In the genomic region with DNA sequence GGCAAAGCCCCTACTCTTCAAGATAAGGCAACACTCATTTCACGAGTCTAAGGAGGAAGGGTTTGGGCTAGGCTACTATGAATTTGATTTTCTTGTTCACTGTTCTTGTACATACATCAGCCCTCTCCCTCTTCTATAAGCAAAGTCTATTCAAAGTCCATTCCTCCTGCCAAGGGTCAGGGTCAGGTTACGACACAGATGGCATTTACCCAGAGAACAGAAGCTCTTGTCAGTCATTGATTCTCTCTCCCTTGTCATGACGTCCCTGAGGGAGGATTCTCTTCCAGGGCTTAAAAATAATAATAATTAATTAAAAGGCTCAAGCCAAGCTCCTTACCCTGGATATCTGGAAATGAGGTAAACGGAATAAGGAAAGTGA, we compare ENCODE assay signal across 12 mouse cellular contexts.
DNase-seq lines count a peak whose midpoint lies in the region; ATAC-seq and TF ChIP-seq lines count a peak whose summit lies in the region.
"Had no signal": no experiment of that assay in that cellular context is flagged by ENCODE, and none has a peak within 500 bp of the region (broad histone marks: within the 10 kb centered on the region; RNA-seq: fewer than 3 reads in every experiment).

No protein-coding gene starts in this region.

- peak; percentile 45; the same call in 1 of the 2 replicates for ATAC-seq in liver, embryonic 14.5 days (ENCODE audit: insufficient read depth)
- ATAC-seq in megakaryocyte, adult 5-6 weeks (ENCODE audit: poor library complexity, severe bottlenecking) = no peak

- H3K4me3 ChIP-seq in liver, embryonic 14.5 days (ENCODE audit: insufficient read depth in 1 of 2, low read depth in 2 of 2, low read length in 2 of 2) = no peak overlapping the region
- H3K4me3 ChIP-seq: erythroblast, embryonic 14.5 days; midbrain, embryonic 10.5 days had no signal

- no peak overlapping the region for H3K27ac ChIP-seq in liver, embryonic 14.5 days
- H3K27ac ChIP-seq: midbrain, embryonic 10.5 days had no signal

- WGBS in liver, embryonic 14.5 days (ENCODE audit: insufficient replicate concordance) = 61% methylated on average over 4 of the region's 4 CpGs

- no peak for TF ChIP-seq CTCF in liver, embryonic 14.5 days (IDR thresholded peaks at IDR 0.05; ENCODE audit: low read depth)

- no peaks in the 10 kb centered on the region for H3K9me3 ChIP-seq in liver, embryonic 14.5 days (ENCODE audit: control insufficient read depth, low read length)
- H3K9me3 ChIP-seq: midbrain, embryonic 10.5 days had no signal

- peak; percentile 3 for DNase-seq in adrenal gland, adult 2 months
- no peak for DNase-seq in adrenal gland, adult 18-20 months (ENCODE audit: low spot score in 2 of 2)
- peak; percentile 7 for DNase-seq in kidney, adult 9 months
- DNase-seq in kidney, postnatal 14 days = no peak
- peak; percentile 71 for DNase-seq in embryo, embryonic 10.5 days (ENCODE audit: low spot score)
- peak in 1 of 3 experiments; percentile 10 for DNase-seq in liver, embryonic 14.5 days (ENCODE audit: low read depth in 3 of 3, low spot score in 3 of 3)
- DNase-seq in left cerebral cortex, adult 8-10 months (ENCODE audit: low spot score in 2 of 2) = no peak
- DNase-seq: cerebellum, postnatal 10 days; left cerebral cortex, postnatal 4 days had no signal

- H3K4me2 ChIP-seq in liver, embryonic 14.5 days (ENCODE audit: low read depth) = no peak overlapping the region

- H3K9ac ChIP-seq in liver, embryonic 14.5 days (replicated peaks) = no peak overlapping the region

- no peaks in the 10 kb centered on the region for H3K27me3 ChIP-seq in liver, embryonic 14.5 days (ENCODE audit: control insufficient read depth, insufficient read depth, low read length)

- no peaks in the 10 kb centered on the region for H3K36me3 ChIP-seq in liver, embryonic 14.5 days (replicated peaks; ENCODE audit: control insufficient read depth, insufficient read depth, low read depth)
- H3K36me3 ChIP-seq: midbrain, embryonic 10.5 days had no signal

- TF ChIP-seq EP300 in liver, embryonic 14.5 days (IDR thresholded peaks at IDR 0.05; ENCODE audit: low read depth) = no peak

- H3K4me1 ChIP-seq in liver, embryonic 14.5 days (replicated peaks; ENCODE audit: control insufficient read depth in 2 of 2, insufficient read depth in 2 of 2, low read length in 1 of 2) = peaks cover 0 to 4% of the 10 kb centered on the region in 2 experiments; a peak in 1 of 4 replicates

Comparison
In these comparisons a context has a peak if more than half of its experiments do, and no peak if none do; other contexts are left out.
1. DNase-seq: peak in adrenal gland, adult 2 months (single experiment), kidney, adult 9 months (single experiment) and embryo, embryonic 10.5 days (single experiment); none in adrenal gland, adult 18-20 months (0 of 2), kidney, postnatal 14 days (single experiment) and left cerebral cortex, adult 8-10 months (0 of 2).